Mouse (Mus musculus) ovary, postnatal 14 days (tissue): ENCODE measurements around the gene Dnm1.
"Not testable (repeated sequence)": the region's sequence is repeated elsewhere in the genome, so short reads cannot be mapped to it uniquely, and the experiment has no call there.

Experiments
- DNase-seq: peaks from one replicate; pipeline ENCODE4 v3.0.0; 2022; ENCODE audit warnings: low spot score

Dnm1 gene

DNA sequence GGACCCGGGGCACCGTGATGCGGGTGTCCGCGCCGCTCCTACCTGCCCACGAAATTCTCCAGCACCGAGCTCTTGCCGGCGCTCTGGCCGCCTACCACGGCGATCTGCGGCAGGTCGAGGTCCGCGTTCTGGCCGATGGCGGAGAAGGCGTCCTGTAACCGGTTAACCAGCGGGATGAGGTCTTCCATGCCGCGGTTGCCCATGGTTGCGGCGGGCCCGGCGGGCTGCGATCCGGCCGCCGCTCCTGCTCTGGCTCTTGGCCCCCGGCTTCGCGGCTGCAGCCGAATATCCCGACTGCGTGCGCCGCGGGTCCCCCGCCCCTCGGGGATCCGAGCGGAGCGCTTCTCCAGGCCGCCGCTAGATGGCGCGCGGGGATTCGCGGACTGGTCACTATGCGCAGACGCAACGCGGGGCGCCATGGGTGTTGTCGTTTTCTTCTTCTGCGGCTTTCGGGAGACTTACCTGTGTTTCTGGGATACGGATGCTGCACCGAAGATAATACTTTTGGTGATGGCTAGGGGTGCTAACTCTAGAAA lies at the start of gene Dnm1:
TSS of gene Dnm1 (minus strand) at position 332 of the 536 bp plus-strand sequence.
- DNase-seq, result peak; percentile 94

DNA sequence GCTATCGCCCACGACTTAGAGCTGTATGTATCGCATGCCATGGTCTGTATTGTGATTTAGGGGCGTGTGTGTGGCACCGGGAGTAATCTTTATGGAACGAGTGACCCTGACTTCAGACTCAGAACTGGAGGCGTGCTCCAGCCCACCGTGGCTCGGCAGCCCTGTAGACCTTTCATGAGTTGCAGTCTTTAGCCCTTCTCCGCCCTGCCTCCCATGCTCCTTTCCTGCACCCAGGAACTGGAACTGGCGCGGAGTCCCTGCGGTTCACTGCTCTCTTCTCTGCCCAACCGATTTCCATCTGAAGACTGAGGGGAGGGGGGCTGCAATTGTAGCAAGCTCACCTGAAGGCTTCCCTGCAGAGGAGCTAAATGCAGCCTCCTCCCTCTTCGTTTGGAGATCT lies 43.6 kb upstream of the Dnm1 start:
- no peak for DNase-seq

DNA sequence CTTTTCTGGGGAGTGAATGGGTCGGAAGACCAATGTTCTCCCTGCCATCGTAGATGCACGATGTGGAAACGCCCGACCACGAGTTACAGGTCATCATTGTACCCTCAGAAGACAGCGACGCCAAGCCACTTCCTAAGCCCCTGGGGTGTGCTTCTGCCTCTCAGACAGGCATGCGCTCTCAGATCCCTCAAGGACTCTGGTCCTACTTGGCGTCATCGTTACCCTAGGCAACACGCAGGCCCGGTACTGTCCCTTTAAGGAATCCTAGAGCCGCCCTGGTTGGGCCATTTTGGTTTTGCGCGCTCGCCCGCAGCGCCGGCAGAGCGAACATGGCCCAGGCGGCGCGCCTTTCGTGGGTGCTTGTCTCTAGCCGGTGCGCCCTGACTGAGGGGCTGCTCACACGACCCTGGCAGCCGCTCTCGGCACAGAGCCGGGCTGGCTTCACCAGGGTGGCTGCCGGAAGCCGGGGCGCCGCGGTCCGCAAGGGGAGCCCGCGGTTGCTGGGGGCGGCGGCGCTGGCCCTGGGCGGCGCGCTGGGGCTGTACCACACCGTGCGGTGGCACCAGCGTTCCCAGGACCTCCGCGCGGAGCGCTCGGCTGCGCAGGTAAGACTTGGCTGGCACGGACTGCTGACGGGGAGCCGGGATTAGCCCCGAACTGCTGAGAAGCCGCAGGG lies 42.9 kb upstream of the Dnm1 start:
- peak; percentile 72 for DNase-seq

DNA sequence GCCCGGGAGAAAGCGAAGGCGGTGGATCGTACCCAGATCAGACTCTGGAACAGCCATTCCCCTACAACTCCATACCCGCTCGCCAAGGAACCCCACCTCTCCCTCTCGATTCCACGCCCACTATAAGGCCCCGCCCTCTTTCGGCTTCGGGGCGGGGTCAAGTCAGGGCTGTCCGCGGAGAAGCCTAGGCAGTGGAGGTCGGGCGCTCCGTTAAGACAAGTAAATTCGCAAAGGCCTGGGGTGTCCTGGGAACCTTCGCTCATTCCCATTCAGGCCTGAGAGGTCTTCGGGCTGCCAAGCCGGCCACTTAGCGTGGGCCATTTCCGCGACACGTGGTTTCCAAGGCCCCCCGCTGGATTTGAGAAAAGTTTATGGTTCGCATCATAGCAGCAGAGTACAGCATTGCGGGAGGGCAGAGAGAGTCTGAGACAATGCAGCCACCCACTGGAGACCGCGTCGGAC lies 42.4 kb upstream of the Dnm1 start, which contains the start of gene Ptges2:
TSS of gene Ptges2 (plus strand) at position 413 of the 462 bp plus-strand sequence.
- peak; percentile 89 for DNase-seq

DNA sequence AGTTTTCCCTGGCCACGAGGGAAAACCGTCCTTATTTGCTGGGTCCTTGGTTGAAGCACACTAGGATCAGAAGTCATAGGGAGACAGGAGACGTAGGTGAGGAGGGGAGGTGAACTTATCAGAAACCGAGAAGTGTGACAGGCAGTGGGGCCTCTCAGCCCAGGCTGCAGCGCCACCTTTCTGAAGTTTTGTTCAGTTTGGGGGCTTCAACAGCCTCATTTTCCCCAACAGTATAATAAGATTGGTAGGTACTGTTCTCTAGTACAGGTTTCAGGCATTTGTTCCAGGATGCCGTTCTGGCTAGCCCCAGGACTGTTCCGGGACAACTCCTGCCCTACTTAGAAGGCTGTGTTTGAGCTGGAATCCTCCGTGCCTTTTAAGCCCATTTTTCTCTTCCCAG lies 41.8 kb upstream of the Dnm1 start:
- DNase-seq, result peak; percentile 12

DNA sequence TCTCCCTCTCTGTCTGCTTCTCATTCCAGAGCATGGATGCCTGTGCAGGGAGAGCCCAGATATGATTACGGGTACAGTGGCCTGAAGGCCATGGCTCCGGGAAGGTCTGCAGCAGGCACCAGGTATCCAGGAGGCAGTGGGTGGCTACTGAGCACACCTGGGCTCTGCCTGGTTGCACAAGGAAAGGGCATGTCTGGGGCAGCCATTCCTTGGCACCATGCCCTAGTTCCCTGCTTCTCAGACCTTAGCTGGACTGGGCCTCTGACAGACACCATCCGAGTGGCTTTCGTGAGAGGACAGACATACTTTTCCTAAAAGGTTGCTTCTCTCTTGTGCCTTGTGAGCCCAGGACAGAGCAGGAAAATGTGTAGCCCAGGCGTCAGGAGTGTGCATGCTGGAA lies 38.9 kb upstream of the Dnm1 start:
- DNase-seq, result peak; percentile 52

DNA sequence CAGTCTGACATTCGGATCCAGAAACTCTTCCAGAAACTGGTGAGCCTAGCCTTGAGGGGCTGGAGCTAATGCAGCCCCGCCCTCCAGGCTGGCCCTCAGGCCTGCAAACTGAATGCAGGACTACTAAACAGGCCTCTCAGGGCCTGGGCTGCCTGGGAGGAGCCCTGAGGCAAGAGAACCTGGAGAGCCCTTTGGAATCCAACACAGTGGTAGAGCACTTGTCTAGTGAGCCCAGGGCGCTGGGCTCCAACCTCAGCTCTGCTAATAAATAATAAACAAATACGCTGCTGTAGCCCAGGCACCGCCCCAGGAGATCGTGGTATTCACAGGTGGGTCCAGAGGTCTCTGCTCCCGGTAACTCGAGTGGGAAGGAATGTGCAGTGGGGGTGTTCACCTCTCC lies 37.7 kb upstream of the Dnm1 start:
- DNase-seq, result no peak

DNA sequence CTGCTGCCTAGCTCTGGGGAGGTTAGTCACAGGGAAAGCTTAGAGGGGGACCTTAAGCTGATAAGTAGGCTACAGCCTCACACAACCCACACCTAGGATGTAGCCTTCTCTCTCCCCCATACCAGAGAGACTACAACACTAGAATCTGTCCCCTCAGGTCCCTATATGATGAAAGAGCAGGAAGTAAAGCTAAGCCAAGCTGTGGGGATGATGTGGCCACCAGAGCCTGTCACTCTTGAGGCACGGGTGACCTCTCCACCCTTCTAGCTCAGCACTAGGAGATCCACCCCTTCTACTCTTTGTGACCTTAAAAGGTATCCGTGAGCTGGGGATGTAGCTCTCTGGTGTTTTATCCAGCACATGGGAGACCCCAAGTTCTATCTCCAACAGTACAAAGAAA lies 36.0 kb upstream of the Dnm1 start:
- no peak for DNase-seq

DNA sequence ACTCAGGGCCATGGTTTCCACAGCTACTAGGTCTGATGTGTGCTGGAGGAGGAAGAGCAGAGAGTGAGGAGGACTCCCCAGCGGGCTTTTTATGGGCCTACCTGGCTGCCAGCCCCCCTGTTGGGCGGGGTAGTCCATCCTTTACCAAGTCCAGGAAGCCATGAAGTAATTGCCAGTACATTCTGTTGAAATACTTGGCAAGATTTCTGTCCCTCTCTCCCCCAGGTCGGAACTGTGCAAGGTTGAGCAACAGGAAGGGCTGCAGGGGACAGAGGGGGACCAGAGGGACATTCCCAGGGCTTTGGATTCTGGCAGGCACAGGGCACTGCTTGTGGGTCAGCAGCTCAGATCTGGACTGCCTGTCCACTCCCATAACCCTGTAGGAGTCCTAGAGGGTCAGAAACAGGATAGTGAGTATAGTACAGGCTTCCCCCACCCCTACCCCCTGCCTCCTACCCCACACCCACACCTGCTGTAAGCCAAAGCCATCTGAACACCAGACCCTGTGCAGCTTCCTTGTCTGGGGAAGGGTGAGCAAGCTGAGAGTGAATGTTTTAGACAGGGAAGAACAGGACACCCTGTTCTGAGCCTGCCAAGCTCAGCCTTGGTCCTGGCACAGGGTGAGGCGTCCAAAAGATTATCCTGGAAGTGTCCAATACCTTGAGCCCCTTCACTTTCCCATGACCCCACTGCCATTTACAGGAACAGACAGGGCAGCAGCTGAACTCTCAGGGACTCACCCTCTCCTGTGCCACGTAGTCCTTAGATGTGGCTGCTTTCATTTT lies 34.8 kb upstream of the Dnm1 start, which contains the start of gene Lcn2:
TSS of gene Lcn2 (minus strand) at position 547 of the 785 bp plus-strand sequence.
- DNase-seq, result no peak

DNA sequence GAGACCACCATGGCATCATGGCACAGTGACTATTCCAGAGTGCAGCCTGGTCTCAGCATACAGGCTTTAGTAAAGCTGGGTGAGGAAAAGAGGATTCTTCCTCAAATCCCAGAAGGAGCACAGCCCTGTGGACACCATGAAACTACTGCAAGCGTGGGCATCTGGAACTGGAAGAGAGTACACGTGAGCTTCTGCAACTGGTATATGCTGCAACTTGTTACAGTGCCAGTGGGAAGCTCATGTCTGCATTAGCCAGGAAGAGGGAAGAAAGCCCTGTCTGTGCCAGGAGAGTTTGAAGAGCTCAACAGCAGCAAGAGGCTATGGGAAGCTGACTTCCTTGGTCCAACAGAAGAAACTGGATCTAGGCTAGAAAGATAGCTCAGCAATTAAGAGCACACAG lies 29.6 kb upstream of the Dnm1 start:
- no peak for DNase-seq

DNA sequence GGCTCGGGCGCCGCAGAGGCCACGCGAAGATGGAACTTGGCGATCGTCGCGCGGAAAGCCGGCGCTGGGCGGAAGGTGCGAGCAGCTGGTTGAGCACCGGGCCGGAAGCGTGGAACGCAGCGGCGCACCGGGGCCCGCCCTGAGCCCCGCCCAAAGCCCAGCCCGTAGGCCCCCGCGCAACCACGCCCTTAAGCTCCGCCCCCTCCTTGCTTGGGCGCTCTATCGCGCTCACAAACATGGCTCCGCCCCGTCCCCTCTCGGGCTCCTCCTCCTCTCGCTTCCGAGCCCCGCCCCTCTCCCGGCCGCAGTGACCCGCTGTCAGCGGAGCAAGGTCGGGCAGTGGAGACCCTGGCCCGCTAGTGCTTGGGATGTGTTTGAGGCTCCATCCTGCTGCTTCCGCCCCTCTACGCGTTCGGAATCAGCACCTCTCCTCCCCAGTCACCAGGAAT lies 28.7 kb upstream of the Dnm1 start, which contains the start of gene 1110008P14Rik:
TSS of gene 1110008P14Rik (minus strand) at position 164 of the 449 bp plus-strand sequence.
- peak; percentile 92 for DNase-seq

DNA sequence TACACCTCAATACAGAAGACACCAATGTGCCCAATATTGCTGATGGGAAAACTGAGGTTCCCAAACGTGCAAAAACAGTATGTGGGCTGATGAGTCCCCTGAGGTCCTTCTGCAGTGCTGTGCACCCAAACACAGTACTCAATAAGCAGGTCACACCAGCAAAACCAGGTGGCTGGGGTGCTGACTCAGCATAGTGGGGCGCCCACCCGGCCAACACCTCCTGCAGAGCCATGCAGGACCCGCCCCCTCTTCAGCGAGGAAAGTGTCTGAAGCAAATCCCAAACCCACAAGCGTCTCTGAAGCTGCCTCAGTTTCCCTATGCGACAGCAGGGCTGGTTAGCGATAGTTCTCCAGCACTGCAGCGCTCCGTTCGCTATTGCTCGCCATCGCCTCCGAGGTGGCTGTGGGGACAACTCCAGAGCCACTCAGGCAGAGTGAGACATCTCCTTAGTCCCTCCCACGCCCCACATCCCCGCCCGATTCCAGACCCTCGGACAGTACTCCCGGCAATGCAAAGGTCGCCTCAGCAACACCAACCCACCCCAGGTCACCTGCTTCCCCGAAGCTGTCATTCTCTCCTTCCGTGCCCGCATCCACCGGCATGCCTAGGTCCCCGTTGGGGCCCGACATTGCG lies 28.1 kb upstream of the Dnm1 start:
- DNase-seq, result no peak

DNA sequence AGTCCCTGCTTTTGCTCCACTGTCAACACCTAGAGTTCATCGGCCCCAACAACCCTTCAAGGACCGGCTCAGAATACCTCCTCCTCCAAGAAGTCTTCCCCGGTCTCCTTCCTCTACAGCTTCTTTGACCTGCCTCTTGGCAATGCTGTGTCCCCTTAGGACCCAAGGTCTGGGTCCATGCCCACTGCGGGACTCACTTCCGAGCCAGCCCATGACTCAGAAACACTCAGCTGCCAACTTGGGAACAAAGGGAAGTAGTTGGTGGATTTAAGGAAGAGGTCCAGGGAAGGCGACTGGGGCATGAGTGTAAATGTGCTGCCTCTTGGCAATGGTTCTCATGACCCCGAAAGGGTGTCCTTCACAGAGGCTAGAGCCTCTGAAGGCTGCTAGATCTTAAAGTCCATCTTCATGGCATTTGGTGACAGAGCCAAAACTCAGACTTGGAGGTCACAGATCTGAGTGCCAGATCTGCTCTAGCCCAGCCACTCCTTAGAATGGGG lies 26.9 kb upstream of the Dnm1 start:
- DNase-seq, result no peak

DNA sequence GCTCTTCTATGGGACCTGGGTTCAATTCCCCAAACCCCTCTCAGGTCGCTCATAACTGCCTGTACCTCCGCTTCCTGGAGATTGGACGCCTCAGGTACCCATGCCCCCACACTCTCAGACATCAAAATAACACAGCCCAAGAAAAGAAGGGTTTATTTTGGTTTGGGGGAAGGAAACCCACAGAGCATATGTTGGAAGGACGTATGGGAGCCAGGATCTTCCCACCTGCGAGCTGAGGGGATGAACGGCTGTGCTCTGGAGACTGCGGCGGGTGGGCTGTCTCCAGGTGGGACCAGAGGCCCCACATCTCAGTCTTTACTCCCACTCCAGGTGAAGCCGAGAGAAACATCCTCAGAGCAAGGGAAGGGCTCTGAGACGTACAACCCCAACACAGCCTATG lies 23.8 kb upstream of the Dnm1 start:
- no peak for DNase-seq

DNA sequence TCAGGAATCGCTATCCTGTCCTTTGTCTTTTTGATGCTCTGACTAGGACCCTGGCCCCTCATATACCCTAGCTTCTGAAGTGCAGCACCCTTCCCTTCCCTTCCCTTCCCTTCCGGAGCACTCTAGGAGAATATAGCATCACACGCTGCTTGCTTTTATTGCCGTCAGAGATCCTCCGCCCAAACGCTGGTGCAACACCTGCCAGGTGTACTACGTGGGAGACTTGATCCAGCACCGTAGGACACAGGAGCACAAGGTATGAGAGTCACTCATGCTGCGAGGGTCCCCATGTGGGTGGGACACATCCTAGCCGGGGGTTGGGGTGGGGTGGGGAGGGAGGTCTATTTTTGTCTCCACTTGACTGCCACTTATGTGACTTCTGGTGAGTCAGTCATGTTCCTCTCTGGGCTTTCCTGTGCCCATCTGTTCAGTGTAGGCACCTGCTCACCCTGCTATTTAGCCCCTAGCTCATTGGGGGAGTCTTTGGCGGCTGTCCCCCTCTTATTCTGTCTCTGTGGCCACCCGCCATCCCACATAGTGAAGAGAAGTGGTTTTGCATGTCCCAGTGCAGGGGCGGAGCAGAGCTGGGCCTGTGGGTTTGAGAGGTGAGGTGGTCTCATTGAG lies 22.3 kb upstream of the Dnm1 start:
- DNase-seq, result no peak

DNA sequence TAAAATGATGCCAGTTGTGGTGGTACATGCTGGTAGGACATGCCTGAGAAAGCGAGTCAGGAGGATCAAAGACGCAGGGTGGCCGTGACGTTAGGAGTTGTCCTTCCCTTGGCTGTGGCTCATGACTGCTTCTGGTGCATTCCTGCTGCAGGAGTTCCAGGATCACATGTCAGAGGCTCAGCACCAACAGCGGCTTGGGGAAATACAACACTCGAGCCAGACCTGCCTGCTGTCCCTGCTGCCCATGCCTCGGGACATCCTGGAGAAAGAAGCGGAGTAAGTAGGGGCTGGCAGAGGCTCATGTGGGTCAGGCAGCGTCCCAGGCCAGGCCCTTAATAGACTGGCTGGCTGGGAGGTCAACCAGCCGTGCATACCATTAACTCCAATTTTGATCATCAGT lies 21.1 kb upstream of the Dnm1 start:
- DNase-seq, result no peak

DNA sequence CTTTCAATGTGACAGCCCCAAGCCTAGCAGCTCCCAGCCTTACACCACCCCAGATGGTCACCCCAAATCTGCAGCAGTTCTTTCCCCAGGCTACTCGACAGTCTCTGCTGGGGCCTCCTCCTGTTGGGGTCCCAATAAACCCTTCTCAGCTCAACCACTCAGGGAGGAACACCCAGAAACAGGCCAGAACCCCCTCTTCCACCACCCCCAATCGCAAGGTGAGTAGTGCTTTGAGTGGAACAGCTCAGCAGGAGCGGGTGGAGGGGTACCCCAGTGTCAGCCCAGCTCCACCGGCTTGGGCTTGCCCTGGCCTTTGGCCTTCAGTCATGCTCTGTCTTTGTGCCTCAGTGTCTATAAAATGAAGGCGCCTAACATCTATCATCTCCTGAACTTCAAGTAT lies 14.2 kb upstream of the Dnm1 start:
- no peak for DNase-seq

DNA sequence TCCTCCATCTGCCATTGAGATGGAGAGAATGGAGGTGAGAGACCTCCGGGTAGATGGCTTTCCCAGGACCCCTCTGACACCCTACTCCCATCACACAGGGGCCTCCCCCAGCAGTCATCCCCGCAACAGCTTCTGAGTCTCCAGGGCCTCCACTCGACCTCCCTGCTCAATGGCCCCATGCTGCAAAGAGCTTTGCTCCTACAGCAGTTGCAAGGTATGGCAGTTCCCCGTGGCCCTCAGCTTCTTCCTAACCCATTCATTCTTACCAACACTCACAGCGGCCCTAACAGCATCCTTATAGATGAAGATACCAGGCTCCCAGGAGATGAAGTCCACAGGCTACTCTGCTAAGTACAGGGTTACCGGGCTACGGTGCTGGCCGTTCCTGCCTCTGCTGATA lies 11.0 kb upstream of the Dnm1 start:
- no peak for DNase-seq

DNA sequence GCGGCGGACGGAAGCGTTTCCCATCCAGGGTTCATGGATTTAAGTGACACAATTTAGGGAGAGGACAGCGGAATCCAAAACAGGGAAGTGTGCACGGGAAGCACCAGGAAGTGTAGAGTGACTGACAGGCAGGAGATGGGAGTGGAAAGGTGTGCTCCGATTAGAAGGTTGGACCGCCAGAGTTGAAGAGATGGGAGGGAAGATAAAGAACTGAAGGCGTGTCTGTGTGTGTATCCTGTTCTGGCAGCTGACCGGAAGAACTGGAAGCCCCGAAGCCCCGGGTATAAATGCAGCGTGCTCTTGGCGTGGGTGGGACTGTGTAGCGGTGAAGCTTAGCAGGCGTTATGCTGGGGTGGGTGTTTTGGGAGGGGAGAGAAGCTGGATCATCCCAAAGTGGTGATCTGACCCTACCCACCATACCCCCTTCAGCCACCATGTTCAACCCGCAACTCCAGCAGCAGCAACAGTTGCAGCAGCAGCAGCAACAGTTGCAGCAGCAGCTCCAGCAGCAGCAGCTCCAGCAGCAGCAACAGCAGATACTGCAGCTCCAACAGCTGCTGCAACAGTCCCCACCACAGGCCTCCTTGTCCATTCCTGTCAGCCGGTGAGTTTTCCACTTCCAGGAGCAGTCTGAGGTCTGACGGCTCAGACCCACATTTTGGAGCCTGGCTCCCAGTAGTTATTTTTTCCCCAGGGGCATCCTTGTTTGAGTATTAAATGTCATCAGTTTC lies 10.4 kb upstream of the Dnm1 start:
- DNase-seq, result no peak

DNA sequence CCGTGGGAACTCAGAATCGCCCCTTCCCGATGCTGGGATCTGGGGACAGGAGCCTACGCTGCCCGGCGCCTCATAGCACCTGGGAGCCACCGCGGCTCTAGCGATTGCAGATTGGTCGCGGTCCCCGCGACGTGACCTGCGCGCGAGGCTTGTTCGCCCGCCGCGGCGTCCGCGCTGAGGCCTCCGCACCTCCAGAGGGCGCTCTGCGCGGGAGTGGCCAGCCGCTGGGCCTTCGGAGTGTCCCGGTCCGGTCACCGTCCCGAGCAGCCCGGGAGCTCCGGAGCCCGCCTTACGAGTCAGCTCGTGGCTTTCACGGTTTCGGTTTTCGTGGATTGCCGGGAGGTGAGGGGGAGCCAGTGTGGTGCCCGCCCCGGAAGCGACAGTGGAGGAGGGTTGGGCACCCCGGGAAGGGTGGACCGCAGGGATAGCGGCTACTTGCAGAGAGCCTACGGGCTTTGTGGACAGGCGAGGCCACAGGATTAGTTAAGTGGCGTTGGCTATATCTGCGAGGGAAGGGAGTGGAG lies 9.7 kb upstream of the Dnm1 start:
- peak; percentile 94 for DNase-seq

DNA sequence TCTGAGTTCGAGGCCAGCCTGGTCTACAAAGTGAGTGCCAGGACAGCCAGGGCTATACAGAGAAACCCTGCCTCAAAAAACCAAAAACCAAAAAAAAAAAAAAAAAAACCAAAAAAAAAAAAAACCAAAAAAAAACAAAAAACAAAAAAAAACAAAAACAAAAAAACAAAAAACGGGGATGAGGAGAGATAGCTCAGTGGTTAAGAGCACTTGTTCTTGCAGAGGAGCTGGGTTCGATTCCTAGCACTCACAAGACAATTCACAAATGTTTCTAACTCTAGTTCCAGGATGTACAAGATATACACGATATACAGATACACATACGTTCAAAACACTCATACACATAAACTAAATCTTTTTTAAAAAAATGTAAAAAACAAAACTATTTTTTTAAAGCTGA lies 9.1 kb upstream of the Dnm1 start:
- DNase-seq, result not testable (repeated sequence)
